Mouse (Mus musculus): ENCODE measurements around the gene Trappc4. TPM values are rescaled to one million over a fixed set of nuclear protein-coding genes. Genes with fewer than 3 reads are reported as not detected.
"Not testable (repeated sequence)": the region's sequence is repeated elsewhere in the genome, so short reads cannot be mapped to it uniquely, and the experiment has no call there.

Trappc4 gene
- polyA plus RNA-seq (2014; fragmentation: Nextera tagmentation; extraction: Ambion mirVana) = 74.0 and 85.4 TPM in 2 replicates

DNA sequence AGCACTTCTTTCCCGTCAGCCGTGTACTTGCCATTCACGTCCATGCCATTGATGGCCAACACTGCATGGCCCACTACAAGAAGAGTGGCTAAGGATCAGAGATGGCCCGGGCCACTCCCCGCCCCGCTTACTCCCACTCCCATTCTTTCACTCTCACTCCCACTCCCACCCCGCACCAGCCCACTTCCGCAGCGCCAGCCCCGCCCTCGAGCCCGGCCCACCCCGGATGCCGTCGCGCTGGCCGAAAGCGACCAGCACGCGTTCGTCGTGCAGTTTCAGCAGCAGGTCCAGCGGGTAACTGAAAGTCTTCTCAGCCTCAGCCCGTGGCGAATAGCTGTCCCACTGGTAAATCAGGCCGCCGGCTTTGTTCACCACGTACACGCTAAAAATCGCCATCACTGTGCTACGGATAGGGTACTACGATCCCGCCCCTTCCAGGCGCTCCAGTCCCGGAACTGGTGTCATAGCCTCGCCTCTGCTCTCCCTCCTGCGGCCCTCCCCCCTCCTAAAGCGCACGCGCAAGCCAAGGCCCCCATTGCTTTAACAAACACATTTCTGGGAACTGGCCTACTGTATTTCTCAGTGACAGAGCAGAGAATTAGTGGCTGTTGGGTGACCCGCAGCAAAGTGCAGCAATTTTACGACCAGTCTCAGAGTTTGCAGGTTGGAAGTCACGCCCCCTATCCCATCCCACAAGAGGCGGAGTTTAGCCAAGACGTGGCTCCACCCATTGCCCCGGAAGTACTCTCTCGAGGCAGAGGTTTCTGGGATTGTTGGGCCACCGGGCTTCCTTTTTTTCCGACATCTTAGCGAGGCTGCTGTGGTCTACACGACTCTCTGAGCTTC lies at the start of gene Trappc4, which contains the start of gene Rps25:
Gene Trappc4 (minus strand): TSS at position 695 of the 846 bp plus-strand sequence.
Gene Rps25 (plus strand): TSS at position 234 of the 846 bp plus-strand sequence.
- Histone ChIP-seq H3K9me3 (ENCODE audit: control insufficient read depth, low read length) (no peaks in the 10 kb centered on the region), H3K27me3 (ENCODE audit: control insufficient read depth, insufficient read depth, low read length) (no peaks in the 10 kb centered on the region), H3K36me3 (ENCODE audit: control insufficient read depth, insufficient read depth, low read length) (peaks cover 72% of the 10 kb centered on the region), H3K4me2 (ENCODE audit: low read length) (peak within 1 kb of the TSS; percentile 86), H3K4me1 (ENCODE audit: control insufficient read depth in 2 of 2, insufficient read depth in 2 of 2, low read length in 2 of 2) (0 out of 4 replicates have a peak, but pooled peaks cover 0 to 4% of the 10 kb centered on the region in 2 experiments), H3K9ac (ENCODE audit: low read length) (peak within 1 kb of the TSS; percentile 91), H3K4me3 (ENCODE audit: control insufficient read depth in 1 of 2, insufficient read depth in 1 of 2, low read depth in 1 of 2, low read length in 2 of 2) (peak within 1 kb of the TSS; percentile 85 to 87), H3K27ac (replicated peaks in 1 of 2; ENCODE audit: control insufficient read depth in 1 of 2, insufficient read depth in 1 of 2, low read depth in 2 of 2, low read length in 2 of 2) (peak within 1 kb of the TSS; percentile 94 to 97)
- under 1% methylated on average over 51 of the region's 51 CpGs for WGBS
- ATAC-seq (ENCODE audit: insufficient number of reproducible peaks, insufficient read depth, low FRiP score, low read depth) = peak; percentile 93

DNA sequence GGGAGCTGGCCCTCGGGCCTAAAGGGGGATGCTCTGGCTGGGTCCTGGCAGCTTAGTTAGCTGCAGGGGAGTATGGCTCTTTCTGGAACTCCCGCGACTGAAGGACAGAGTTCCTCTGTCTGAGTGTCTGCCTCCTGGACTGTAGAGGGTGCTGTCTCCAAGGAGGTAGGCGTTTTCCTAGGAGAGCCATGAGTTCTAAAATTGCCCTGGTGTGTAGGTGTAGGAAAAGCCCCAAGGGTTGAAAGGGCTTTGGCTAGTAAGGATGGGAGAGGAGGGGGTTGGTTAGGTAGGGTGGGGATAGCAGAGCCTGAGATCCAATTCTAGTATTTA lies 47.5 kb upstream of the Trappc4 start, which contains the start of gene Upk2:
Gene Upk2 (minus strand): TSS at position 86 of the 330 bp plus-strand sequence.
- peaks cover 29% of the 10 kb centered on the region for H3K27me3 ChIP-seq (ENCODE audit: control insufficient read depth, insufficient read depth, low read length)
- no peaks in the 10 kb centered on the region for H3K36me3 ChIP-seq (ENCODE audit: control insufficient read depth, insufficient read depth, low read length)
- no peak for ATAC-seq (ENCODE audit: insufficient number of reproducible peaks, insufficient read depth, low FRiP score, low read depth)
- H3K4me3 ChIP-seq (ENCODE audit: control insufficient read depth in 1 of 2, insufficient read depth in 1 of 2, low read depth in 1 of 2, low read length in 2 of 2) = no peak within 1 kb of the TSS
- no peak within 1 kb of the TSS for H3K4me2 ChIP-seq (ENCODE audit: low read length)
- H3K9ac ChIP-seq (ENCODE audit: low read length) = no peak within 1 kb of the TSS
- H3K9me3 ChIP-seq (ENCODE audit: control insufficient read depth, low read length) = no peaks in the 10 kb centered on the region
- no peaks in the 10 kb centered on the region for H3K4me1 ChIP-seq (ENCODE audit: control insufficient read depth in 2 of 2, insufficient read depth in 2 of 2, low read length in 2 of 2)
- no peak within 1 kb of the TSS for H3K27ac ChIP-seq (replicated peaks in 1 of 2; ENCODE audit: control insufficient read depth in 1 of 2, insufficient read depth in 1 of 2, low read depth in 2 of 2, low read length in 2 of 2)
- WGBS = 17% methylated on average over 4 of the region's 4 CpGs

DNA sequence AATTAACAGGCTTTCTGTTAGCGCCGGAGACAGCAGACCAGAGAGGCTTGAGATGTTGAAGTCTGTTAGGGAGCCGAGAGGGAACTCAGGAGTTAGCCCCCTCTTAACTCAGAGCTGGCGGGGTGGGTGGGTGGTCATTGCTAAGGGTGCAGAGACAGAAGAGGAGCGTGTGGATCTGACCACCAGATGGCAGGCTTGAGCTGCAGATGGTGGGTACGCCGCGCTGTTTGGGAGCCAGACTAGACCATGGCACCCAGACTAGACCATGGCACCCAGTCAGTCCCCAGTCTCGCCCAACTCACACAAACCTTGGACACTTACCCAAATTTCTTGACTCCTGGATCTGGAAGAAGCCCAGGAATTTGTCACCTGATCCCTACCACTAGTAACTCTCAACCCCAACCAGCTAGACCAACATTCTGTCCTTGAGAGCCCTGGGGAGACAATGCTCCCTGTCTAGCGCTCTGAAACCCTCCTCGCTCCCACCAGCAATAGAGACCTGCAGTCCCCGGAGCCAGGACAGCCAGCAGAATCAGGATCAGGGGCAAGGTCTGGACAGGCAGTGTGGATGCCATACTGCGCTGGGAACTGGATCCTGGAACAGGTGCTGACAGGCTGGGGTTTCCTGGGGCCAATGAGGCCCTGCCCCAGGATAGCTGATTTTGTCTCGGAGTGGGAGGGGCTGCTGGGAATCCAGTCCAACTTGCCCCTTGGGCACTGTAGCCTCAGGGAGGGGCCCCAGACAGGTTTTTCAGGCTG lies 46.9 kb upstream of the Trappc4 start:
- Histone ChIP-seq H3K27ac (replicated peaks in 1 of 2; ENCODE audit: control insufficient read depth in 1 of 2, insufficient read depth in 1 of 2, low read depth in 2 of 2, low read length in 2 of 2) (no peak overlapping the region), H3K4me2 (ENCODE audit: low read length) (no peak overlapping the region), H3K4me1 (ENCODE audit: control insufficient read depth in 2 of 2, insufficient read depth in 2 of 2, low read length in 2 of 2) (no peaks in the 10 kb centered on the region), H3K4me3 (ENCODE audit: control insufficient read depth in 1 of 2, insufficient read depth in 1 of 2, low read depth in 1 of 2, low read length in 2 of 2) (no peak overlapping the region), H3K9me3 (ENCODE audit: control insufficient read depth, low read length) (no peaks in the 10 kb centered on the region), H3K36me3 (ENCODE audit: control insufficient read depth, insufficient read depth, low read length) (no peaks in the 10 kb centered on the region), H3K27me3 (ENCODE audit: control insufficient read depth, insufficient read depth, low read length) (peaks cover 29% of the 10 kb centered on the region), H3K9ac (ENCODE audit: low read length) (no peak overlapping the region)
- 4% methylated on average over 14 of the region's 14 CpGs for WGBS
- peak; percentile 54; the same call in 1 of the 2 replicates for ATAC-seq (ENCODE audit: insufficient number of reproducible peaks, insufficient read depth, low FRiP score, low read depth)

DNA sequence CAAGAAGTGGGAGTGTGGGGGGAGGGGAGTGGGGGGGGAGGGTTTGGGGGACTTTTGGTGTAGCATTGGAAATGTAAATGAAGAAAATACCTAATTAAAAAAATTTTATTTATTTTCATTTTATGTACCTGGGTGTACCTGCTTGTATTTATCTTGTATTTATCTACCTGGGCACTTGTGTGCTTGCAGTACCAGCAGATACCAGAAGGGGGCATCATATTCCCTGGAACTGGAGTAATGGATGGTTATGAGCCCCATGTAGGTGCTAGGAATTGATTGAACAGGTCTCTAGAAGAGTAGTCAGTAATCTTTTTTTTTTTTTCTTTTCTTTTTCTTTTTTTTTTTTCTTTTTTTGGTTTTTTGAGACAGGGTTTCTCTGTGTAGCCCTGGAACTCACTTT lies 43.0 kb upstream of the Trappc4 start:
- no peaks in the 10 kb centered on the region for H3K4me1 ChIP-seq (ENCODE audit: control insufficient read depth in 2 of 2, insufficient read depth in 2 of 2, low read length in 2 of 2)
- no peak overlapping the region for H3K4me2 ChIP-seq (ENCODE audit: low read length)
- no peak overlapping the region for H3K4me3 ChIP-seq (ENCODE audit: control insufficient read depth in 1 of 2, insufficient read depth in 1 of 2, low read depth in 1 of 2, low read length in 2 of 2)
- H3K9me3 ChIP-seq (ENCODE audit: control insufficient read depth, low read length) = no peaks in the 10 kb centered on the region
- ATAC-seq (ENCODE audit: insufficient number of reproducible peaks, insufficient read depth, low FRiP score, low read depth) = no peak
- no peaks in the 10 kb centered on the region for H3K36me3 ChIP-seq (ENCODE audit: control insufficient read depth, insufficient read depth, low read length)
- H3K27me3 ChIP-seq (ENCODE audit: control insufficient read depth, insufficient read depth, low read length) = peaks cover 12% of the 10 kb centered on the region
- no peak overlapping the region for H3K9ac ChIP-seq (ENCODE audit: low read length)
- H3K27ac ChIP-seq (replicated peaks in 1 of 2; ENCODE audit: control insufficient read depth in 1 of 2, insufficient read depth in 1 of 2, low read depth in 2 of 2, low read length in 2 of 2) = no peak overlapping the region

DNA sequence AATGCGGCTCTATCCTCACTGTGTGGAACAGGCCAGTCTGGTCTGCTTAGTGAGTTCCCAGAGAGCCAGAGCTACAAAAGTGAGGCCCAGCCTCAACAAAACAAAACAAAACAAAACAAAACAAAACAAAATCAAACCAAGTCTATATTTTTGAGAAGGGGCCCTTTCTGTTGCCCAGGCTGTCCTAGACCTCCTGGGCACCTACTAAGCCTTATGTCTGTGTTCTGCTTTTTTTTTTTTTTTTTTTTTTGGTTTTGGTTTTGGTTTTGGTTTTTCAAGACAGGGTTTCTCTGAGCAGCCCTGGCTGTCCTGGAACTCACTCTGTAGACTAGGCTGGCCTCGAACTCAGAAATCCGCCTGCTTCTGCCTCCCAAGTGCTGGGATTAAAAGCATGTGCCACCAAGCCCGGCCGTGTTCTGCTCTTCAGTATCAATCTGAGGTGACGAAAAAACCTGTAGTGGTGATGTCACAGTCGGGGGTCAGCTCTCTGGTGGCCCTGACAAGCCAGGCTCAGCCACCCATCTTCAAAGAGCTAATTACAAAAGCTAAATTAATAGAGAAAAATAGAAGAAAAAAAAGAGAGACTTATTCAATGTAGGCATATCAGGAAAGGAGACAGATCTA lies 37.1 kb upstream of the Trappc4 start:
- not testable (repeated sequence) for ATAC-seq (ENCODE audit: insufficient number of reproducible peaks, insufficient read depth, low FRiP score, low read depth); H3K9ac ChIP-seq (ENCODE audit: low read length); H3K4me2 ChIP-seq (ENCODE audit: low read length); H3K4me3 ChIP-seq (ENCODE audit: control insufficient read depth in 1 of 2, insufficient read depth in 1 of 2, low read depth in 1 of 2, low read length in 2 of 2); H3K36me3 ChIP-seq (ENCODE audit: control insufficient read depth, insufficient read depth, low read length); H3K27ac ChIP-seq (replicated peaks in 1 of 2; ENCODE audit: control insufficient read depth in 1 of 2, insufficient read depth in 1 of 2, low read depth in 2 of 2, low read length in 2 of 2); H3K27me3 ChIP-seq (ENCODE audit: control insufficient read depth, insufficient read depth, low read length); H3K9me3 ChIP-seq (ENCODE audit: control insufficient read depth, low read length); H3K4me1 ChIP-seq (ENCODE audit: control insufficient read depth in 2 of 2, insufficient read depth in 2 of 2, low read length in 2 of 2)
- WGBS = 76% methylated on average over 7 of the region's 7 CpGs

DNA sequence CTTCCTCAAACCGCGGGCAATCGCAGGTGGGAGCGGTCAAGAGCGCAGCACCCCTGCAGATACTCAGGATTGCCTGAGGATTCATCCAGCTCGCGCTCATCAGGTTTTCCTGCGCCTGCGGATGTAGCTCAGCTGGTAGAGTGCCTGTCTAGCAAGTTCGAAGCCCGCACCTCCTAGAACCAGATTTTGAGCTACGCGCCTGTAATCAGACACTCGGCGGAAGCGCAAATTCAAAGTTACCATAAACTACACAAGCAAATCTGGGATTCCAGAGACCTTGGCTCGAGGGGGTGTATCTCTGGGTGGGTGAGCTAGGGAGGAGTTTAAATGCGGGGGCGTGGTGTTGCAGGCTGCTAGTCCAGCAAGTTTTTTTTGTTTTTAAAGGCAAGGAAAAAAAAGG lies 33.6 kb upstream of the Trappc4 start, which contains the start of gene Foxr1:
Gene Foxr1 (minus strand): TSS at position 176 of the 400 bp plus-strand sequence.
- Histone ChIP-seq H3K36me3 (ENCODE audit: control insufficient read depth, insufficient read depth, low read length) (no peaks in the 10 kb centered on the region), H3K9ac (ENCODE audit: low read length) (no peak within 1 kb of the TSS), H3K9me3 (ENCODE audit: control insufficient read depth, low read length) (no peaks in the 10 kb centered on the region), H3K4me3 (ENCODE audit: control insufficient read depth in 1 of 2, insufficient read depth in 1 of 2, low read depth in 1 of 2, low read length in 2 of 2) (no peak within 1 kb of the TSS), H3K27ac (replicated peaks in 1 of 2; ENCODE audit: control insufficient read depth in 1 of 2, insufficient read depth in 1 of 2, low read depth in 2 of 2, low read length in 2 of 2) (no peak within 1 kb of the TSS), H3K4me2 (ENCODE audit: low read length) (no peak within 1 kb of the TSS), H3K27me3 (ENCODE audit: control insufficient read depth, insufficient read depth, low read length) (no peaks in the 10 kb centered on the region), H3K4me1 (ENCODE audit: control insufficient read depth in 2 of 2, insufficient read depth in 2 of 2, low read length in 2 of 2) (no peaks in the 10 kb centered on the region)
- ATAC-seq (ENCODE audit: insufficient number of reproducible peaks, insufficient read depth, low FRiP score, low read depth) = no peak
- WGBS = 59% methylated on average over 19 of the region's 19 CpGs

DNA sequence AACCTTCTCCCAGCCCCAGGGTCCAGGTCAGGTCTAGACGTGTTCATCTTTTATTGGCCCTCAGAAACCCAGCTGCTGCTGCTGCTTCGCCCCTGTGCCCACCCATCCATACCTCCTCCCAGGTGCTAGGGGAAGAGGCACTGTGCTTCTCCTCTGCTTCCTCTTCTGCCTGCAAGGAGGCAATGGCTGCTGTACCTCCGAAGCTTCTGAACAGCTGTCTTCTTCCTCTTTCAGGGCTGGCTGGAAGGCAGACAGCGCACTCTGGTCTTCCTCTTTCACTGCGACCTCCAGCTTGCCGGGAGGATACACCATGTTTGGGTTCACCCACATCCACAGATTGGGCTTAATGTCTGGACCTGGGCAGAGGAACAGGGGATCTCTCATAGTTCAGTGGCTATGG lies 28.3 kb upstream of the Trappc4 start:
- H3K9ac ChIP-seq (ENCODE audit: low read length) = no peak overlapping the region
- H3K4me2 ChIP-seq (ENCODE audit: low read length) = no peak overlapping the region
- no peak overlapping the region for H3K4me3 ChIP-seq (ENCODE audit: control insufficient read depth in 1 of 2, insufficient read depth in 1 of 2, low read depth in 1 of 2, low read length in 2 of 2)
- no peaks in the 10 kb centered on the region for H3K36me3 ChIP-seq (ENCODE audit: control insufficient read depth, insufficient read depth, low read length)
- 83% methylated on average over 6 of the region's 6 CpGs for WGBS
- H3K27me3 ChIP-seq (ENCODE audit: control insufficient read depth, insufficient read depth, low read length) = no peaks in the 10 kb centered on the region
- no peak overlapping the region for H3K27ac ChIP-seq (replicated peaks in 1 of 2; ENCODE audit: control insufficient read depth in 1 of 2, insufficient read depth in 1 of 2, low read depth in 2 of 2, low read length in 2 of 2)
- H3K9me3 ChIP-seq (ENCODE audit: control insufficient read depth, low read length) = no peaks in the 10 kb centered on the region
- H3K4me1 ChIP-seq (ENCODE audit: control insufficient read depth in 2 of 2, insufficient read depth in 2 of 2, low read length in 2 of 2) = no peaks in the 10 kb centered on the region
- ATAC-seq (ENCODE audit: insufficient number of reproducible peaks, insufficient read depth, low FRiP score, low read depth) = no peak
